Mouse (Mus musculus) activated CD4-positive, CD25-positive, alpha-beta regulatory T cell, adult 4 months (primary cell): ENCODE results near the gene Rfwd3. TPM values are rescaled to one million over a fixed set of nuclear protein-coding genes. Genes with fewer than 3 reads are reported as not detected.
"Not testable (repeated sequence)": the region's sequence is repeated elsewhere in the genome, so short reads cannot be mapped to it uniquely, and the experiment has no call there.

Experiments
- ATAC-seq: one replicate; pipeline ENCODE4 v1.8.0; 2017
- polyA plus RNA-seq, 2 experiments: library from polyadenylated mRNA; unstranded; fragments of 100-300 nt; shearing (Covaris generic); gene quantifications; one replicate each; pipeline ENCODE4 v1.2.1; 2017

Gene Rfwd3
- polyA plus RNA-seq, result 10 to 100 TPM; 26.8 to 30.2 TPM

- peak; percentile 97 for ATAC-seq
Measured at GRCm38 (mm10) chr8:111299821-111300568, at the start of gene Rfwd3. Gene Rfwd3 (minus strand): TSS chr8:111300222.

GRCm38 (mm10) chr8:111343225-111343624 lies 43.2 kb upstream of the Rfwd3 start:
- ATAC-seq, result peak; percentile 77

GRCm38 (mm10) chr8:111340186-111340585 lies 40.2 kb upstream of the Rfwd3 start:
- ATAC-seq, result no peak

- peak; percentile 37 for ATAC-seq
Measured at GRCm38 (mm10) chr8:111338370-111339208, 38.6 kb upstream of the Rfwd3 start.

- peak; percentile 47 for ATAC-seq
Measured at GRCm38 (mm10) chr8:111337890-111338347, 37.9 kb upstream of the Rfwd3 start, which contains the start of gene Mlkl. Gene Mlkl (minus strand): TSS chr8:111338177.

- no peak for ATAC-seq
Measured at GRCm38 (mm10) chr8:111337311-111337889, 37.4 kb upstream of the Rfwd3 start.

GRCm38 (mm10) chr8:111336692-111337091 lies 36.7 kb upstream of the Rfwd3 start:
- no peak for ATAC-seq

GRCm38 (mm10) chr8:111325222-111325790 lies 25.3 kb upstream of the Rfwd3 start:
- no peak for ATAC-seq

GRCm38 (mm10) chr8:111314729-111315128 lies 14.7 kb upstream of the Rfwd3 start:
- no peak for ATAC-seq

- ATAC-seq, result not testable (repeated sequence)
Measured at GRCm38 (mm10) chr8:111313961-111314360, 13.9 kb upstream of the Rfwd3 start.

GRCm38 (mm10) chr8:111312758-111313162 lies 12.7 kb upstream of the Rfwd3 start:
- no peak for ATAC-seq

GRCm38 (mm10) chr8:111310006-111310405 lies 10.0 kb upstream of the Rfwd3 start:
- not testable (repeated sequence) for ATAC-seq

- ATAC-seq, result no peak
Measured at GRCm38 (mm10) chr8:111305031-111305730, 5.2 kb upstream of the Rfwd3 start.

- ATAC-seq, result no peak
Measured at GRCm38 (mm10) chr8:111304359-111304758, 4.3 kb upstream of the Rfwd3 start.

- not testable (repeated sequence) for ATAC-seq
Measured at GRCm38 (mm10) chr8:111303076-111303803, 3.2 kb upstream of the Rfwd3 start.

- no peak for ATAC-seq
Measured at GRCm38 (mm10) chr8:111300597-111301546, 850 bp upstream of the Rfwd3 start.

- ATAC-seq, result peak; percentile 24
Measured at GRCm38 (mm10) chr8:111299363-111299820, 630 bp downstream of the Rfwd3 start.

GRCm38 (mm10) chr8:111298011-111298410 lies 2.0 kb downstream of the Rfwd3 start:
- no peak for ATAC-seq

- ATAC-seq, result no peak
Measured at GRCm38 (mm10) chr8:111291733-111292132, 8.3 kb downstream of the Rfwd3 start.

- no peak for ATAC-seq
Measured at GRCm38 (mm10) chr8:111290586-111290985, 9.4 kb downstream of the Rfwd3 start.
